Mouse (Mus musculus): ENCODE measurements around the gene Hk1.

Hk1 gene

DNA sequence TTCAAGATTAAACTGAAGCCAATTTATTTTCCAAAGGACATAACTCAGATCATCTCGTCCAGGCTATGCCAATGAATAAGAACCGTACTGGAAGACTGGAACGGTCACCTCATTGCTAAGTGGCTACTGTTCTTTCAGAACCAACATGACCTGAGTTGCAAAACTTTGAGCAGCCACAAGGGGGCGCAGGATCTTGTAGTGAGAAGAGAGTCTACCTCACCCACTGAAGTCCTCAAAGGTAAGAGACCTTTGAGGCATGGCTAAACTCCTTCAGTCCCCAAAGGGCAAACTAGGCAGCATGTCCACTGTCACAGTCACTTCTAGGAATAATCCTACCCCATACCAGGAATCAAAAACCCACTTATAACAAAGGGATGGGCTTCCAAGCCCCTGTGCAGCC lies 104.5 kb downstream of the Hk1 start:
- peak; percentile 78 for DNase-seq (ENCODE audit: low spot score)

DNA sequence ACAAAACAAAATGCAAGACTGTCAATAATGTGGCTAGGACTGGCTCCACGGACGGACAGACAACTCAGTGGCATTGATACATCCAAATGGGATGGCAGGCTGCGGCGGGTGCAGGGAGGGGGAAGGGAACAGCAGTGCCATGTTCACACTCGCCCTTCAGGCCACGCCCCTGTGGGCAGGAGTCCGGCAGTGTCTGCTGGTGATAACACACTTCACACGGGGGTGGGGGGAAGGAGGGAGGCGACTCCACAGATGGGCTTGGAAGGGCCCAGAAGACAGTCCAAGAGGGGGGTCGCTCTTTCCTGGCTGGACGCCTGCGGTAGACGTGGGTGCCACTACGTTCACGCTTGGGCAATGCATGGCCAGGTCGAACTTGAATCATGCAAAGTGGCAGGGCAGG lies 110.4 kb downstream of the Hk1 start:
- DNase-seq (ENCODE audit: low spot score): no peak

DNA sequence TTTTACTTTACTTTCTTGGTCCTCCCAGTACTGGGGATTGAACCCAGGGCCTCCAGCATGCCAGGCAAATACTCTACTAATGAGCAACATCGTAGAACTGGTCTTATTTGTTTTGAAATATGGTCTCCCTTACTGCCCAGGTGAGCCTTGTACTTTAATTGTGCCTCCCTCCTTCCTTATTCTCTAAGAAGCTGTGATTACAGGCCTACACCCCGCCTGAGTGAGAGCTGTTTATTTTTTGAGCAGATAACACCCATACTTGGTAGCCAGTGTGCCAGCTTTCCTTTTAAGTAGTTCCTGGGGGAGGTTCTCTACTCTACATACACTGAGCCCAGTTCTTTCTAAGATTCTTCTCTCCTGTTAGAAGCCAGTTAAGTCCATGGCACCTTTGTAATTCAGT lies 115.4 kb downstream of the Hk1 start:
- no peak for DNase-seq (ENCODE audit: low spot score)

DNA sequence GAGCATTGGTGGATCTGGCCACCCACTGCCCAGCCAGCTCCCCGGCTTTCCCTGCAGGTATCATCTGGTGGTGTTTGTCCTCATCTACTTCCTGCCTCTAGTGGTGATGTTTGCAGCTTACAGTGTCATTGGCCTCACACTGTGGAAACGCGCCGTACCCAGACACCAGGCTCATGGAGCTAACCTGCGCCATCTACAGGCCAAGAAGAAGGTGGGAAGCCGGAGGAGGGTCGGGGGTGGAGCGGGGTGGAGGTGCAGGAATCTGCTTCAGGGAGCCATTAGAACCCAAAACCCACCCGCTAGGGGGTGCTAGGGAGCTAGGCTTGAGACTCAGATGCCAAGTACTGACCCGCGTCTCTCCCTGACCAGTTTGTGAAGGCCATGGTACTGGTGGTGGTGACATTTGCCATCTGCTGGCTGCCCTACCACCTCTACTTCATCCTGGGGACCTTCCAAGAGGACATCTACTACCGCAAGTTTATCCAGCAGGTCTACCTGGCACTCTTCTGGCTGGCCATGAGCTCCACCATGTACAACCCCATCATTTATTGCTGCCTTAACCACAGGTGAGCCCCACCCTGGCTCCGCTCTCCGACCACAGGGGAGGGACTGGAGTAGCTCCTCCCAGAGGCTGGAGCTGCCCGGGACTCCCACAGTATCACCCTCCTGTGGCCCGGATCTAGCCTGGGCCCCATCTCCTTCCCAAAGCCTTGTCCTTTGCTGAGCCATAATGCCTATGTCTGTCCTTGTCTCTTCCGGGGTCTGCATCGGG lies 118.4 kb downstream of the Hk1 start:
- DNase-seq (ENCODE audit: low spot score): peak; percentile 70

DNA sequence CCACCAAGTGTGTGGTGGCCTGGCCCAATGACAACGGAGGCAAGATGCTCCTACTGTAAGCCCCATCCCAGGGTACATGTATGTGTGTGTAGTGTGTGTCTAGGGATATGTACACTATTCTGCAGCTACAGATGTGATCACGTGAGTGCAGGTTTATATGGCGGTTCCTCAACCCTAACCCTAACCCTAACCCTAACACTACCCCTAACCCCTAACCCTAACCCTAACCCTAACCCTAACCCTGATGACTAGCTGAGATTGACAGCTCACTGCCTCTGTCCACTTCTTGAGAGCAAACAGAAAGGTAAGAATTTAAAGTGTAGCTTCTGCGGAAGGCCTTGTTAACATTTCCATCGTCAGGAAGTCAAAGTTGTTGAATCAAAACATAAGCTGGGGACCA lies 121.4 kb downstream of the Hk1 start:
- no peak for DNase-seq (ENCODE audit: low spot score)

DNA sequence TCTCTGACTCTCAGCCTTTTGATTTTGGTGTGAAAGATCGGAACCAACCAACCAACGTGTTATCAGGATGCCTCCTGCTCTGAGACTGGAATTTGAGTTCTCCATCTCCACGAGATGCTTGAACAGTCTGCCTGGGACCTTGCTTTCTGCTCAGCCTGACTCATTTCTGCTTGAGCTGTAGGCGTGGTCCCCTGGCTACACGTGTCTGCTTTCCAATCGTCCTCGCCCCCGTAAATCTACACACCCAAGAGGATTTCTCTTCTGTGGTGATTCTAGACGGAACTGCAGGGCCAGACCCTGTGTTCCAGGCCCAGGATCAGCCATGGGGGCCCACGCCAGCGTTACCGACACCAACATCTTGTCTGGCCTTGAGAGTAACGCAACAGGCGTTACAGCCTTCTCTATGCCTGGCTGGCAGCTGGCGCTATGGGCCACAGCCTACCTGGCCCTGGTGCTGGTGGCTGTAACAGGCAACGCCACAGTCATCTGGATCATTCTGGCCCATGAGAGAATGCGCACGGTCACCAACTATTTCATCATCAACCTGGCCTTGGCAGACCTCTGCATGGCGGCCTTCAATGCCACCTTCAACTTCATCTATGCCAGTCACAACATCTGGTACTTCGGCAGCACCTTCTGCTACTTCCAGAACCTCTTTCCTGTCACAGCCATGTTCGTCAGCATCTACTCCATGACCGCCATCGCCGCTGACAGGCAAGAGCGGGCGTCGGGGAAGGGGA lies 127.0 kb downstream of the Hk1 start:
- no peak for DNase-seq (ENCODE audit: low spot score)

DNA sequence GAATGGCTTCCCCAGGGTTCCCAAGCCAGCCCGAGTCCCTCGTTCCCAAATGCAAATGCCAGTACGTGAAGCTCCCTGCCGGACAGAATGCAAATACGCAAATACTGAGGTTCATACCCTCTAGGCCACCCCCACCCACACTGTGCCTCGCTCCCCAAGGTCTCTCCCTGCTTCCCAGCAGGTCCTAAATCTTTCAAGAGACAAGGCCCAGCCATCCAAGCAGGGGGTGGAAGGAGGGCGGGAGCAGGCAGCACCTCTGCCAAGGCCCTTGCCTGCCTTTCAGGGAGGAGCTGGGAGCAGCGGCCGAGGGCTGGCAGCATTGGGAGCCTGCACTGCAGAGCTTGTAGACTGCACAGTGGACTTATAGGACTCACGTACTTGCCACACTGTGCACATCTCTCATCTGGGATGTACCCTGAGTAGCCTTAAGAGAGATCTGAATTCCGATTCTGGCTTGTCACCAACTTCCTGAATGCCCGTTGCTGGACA lies 127.7 kb downstream of the Hk1 start, which contains the start of gene Tacr2:
Tacr2 (plus strand) TSS at position 439 of the 489 bp plus-strand sequence.
- peak; percentile 35 for DNase-seq (ENCODE audit: low spot score)

DNA sequence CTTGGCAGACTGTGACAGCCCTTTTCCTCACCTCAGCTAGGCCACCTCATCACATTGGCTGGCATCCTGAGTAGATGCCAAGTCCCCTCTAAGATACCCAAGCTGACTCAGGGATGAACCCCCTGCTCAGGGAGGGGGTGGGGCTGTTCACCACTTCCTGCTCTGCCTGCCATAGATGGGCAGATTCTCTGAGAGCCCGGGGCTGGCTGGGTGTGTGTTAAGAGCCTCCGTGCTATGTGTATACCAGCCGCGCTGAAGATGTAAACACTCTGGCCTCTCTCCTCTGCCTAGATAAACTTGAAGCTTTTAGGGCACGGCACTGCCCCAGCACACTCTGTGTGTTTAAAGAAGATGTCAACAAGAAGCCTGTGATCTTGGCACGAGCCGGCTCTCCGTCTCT lies 131.9 kb downstream of the Hk1 start:
- no peak for DNase-seq (ENCODE audit: low spot score)

DNA sequence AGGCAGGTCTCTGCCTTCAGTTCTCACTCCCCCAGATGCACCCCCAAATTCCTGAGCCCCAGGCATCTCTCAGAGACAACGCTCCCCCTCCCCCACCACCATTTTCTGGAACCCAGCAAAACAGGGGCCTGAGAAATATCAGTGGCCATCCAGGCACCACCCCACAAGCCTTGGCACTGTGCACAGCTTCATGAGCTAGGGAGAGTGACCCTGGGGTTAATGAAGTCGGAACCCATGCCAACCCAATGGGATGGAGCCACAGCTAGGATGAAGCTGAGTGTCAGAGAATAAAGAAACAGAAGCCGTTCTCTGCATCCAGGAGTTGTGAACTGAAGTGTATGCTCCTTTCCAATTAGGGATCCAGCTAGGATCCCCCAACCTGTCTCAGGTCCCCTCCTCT lies 132.6 kb downstream of the Hk1 start:
- no peak for DNase-seq (ENCODE audit: low spot score)

DNA sequence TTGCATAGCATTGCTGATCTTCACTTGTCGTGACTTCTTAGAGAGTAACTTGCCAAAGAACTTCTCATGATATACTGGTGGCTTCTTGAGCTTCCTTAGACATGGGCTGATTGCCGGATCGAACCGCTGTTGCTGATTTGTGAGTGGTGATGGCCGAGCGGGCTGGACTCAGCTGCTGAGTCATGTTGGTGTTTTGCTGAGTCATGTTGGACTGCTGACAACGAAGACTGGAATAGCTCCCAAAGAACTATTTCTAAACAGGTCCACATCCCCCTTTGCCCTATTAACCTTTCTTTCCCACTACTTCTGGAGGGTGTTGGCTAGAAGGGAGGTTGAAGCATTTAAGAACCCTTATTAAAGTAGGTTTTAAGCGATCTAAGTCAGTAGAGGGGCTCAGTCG lies 135.6 kb downstream of the Hk1 start:
- no peak for DNase-seq (ENCODE audit: low spot score)

DNA sequence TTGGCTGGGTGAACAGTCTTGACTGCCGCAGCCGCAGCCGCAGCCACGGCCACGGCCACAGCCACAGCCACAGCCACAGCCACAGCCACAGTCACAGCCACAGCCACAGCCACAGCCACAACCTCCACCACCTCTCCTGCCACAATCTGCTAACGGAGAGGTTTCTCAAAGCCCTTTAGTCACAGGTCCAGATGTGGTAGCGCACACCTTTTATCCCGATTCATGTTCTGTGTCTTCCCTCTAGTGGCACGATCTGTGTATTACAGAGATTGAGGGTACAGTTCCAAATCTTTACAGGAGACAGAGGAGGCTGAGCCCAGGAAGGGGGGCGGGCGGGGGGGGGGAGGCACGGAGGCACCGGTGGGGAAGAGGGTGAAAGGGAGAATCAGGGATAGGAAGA lies 136.8 kb downstream of the Hk1 start:
- DNase-seq (ENCODE audit: low spot score): no peak

DNA sequence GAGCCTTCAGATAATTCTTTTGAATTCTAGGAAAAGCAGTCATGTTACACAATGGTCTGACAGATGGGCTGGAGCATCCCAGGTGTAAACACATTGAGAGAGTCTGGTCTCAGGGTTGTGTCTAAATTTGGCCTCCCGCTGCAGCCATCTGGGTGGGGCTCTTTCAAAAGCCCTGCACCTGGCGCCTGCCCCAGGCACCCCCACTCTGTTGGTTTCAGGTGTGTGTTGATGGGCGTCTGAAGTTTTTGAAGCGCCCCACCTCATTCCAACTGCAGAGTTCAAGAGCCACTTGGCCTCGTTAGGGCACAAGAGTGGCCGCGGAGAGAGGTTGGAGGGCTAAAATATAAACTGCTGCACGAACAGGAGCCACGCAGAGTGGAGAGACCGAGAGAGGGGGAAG lies 137.3 kb downstream of the Hk1 start:
- DNase-seq (ENCODE audit: low spot score): no peak

DNA sequence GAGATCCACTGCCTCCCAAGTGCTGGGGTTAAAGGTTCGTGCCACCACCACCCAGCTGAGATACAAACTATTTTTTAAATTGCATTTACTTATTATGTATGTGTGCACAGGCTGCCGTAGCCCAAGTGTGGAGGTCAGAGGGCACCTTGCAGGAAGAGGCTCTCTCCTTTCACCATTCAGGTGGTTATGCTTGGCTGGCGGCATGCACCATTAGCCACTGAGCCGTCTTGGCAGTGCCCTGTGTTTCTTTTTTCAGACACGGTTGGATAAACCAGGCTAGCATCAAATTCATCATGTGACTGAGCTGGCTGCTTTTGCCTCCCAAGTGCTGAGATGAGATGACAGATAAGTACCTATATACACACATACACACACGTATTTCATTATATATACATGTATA lies 140.4 kb downstream of the Hk1 start:
- DNase-seq (ENCODE audit: low spot score): no peak

DNA sequence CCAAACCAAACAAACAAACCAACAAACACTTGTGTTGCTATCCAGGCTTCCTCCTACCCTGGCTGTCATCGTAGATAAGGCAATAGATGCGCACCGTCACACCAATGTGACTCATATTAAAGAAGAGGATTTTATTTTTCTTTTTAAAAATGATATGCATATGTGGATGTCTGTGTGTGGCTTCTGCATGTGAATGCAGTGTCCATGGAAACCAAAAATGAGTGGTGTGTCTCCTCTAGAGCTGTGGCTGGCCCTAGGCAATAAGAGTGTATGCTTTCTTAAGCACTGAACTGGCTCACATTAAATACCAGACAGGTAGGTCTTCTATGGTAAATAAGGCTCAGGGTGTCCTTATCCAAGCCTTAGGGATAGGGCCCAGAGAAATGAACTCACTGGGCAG lies 141.0 kb downstream of the Hk1 start:
- no peak for DNase-seq (ENCODE audit: low spot score)

DNA sequence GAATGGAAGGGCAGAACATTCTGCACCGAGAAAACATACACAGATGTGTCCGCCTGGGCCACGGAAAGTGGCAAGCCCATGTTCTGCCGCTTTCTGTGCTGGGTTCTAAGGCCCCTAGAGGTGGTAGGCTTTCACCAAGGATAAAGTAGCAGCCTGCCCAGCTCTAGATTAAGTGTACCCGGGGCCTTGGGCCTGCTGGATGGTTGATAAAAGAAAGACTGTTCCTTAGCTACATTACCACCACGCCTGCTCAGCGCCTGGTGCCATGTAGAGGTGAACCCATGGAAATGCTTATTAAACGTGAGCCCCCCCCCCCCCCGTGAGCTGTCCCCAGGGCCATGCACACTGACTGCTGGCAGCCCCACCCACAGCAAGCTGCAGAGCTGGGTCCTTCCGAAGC lies 142.5 kb downstream of the Hk1 start:
- DNase-seq (ENCODE audit: low spot score): no peak

DNA sequence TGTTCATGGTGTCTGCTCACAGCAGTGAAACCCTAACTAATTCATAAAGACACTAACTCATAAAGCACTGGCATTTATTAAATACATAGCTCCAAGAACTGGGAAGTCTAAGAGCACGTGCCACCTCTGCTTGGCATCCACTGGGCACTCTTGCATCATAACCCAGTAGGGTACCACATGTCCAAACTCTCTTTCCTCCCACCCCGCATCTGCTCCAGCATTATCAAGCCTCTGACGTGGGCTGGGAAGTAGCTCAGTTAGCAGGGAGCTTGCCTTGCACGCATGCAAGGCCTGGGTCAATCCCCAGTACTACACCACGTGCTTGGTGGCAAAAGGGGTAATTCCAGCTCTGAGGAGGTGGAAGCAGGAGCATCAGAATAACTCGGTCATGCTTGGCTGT lies 143.5 kb downstream of the Hk1 start:
- no peak for DNase-seq (ENCODE audit: low spot score)

DNA sequence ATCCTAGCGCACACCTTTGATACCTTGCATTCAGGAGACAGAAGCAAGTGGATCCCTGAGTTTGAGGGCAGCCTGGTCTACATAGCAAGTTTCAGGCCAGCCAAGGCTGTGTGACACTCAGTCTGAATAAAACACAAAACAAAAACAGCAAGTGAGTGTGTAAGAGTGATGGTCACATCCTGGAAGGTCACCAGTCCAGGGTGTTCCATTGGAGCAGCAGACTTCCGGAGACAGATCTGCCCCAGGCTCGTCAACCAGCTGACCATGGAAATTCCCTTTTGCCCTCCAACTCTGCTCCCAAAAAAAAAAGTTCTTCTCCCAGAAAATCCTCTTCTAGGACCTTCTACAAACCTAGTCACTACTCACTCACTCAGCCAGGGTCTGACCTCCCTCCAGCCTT lies 147.9 kb downstream of the Hk1 start:
- no peak for DNase-seq (ENCODE audit: low spot score)

DNA sequence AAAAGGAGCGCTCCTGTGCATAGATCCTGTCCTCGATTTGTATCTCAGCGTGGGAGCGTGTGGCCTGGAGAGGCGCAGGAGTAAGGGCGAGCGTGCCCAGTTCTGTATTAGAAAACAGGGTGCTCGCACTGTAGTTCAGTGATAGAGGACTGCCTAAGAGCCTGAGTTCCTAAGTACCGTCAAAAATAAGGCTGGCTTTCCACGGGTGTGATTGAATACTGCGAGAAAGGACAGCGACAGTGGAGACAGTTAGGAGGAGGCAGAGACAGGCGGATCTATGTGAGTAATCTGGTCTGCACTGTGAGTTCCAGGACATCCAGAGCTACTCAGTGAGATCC lies 148.3 kb downstream of the Hk1 start:
- no peak for DNase-seq (ENCODE audit: low spot score)

DNA sequence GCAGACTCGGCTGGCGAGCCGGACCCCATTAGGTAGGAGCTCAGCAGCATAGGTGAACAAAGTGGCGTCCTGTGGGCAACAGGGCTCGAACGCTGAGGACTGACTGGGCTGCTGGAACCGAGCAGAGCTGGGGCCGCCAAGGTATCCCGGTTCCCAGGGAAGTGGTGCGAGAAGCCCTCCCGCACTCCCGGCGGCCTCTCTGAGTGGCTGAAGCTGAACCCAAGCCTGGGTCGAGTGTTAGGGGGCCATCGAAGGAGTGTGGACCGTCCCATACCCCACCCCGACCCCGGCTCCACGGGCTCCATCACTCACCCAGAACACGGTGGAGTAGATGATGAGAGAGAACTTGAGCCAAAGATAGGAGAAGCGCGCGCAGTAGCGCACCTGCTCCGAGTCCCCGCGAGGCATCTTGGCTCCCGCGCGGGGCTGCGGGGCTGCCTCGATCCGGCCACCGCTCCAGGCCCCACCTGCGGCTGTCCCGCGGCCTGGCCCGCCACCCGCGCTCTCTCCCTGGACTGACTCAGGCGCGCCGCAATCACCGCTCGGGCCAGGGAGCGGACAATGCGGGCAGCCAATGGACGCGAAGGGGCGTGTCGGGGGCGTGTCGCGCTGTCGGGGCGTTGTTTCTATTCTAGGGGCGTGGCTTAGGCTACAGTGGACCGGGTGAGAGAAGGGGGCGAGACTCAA lies 148.9 kb downstream of the Hk1 start, which contains the start of gene Tspan15:
Tspan15 (minus strand) TSS at position 544 of the 687 bp plus-strand sequence.
- peak; percentile 95 for DNase-seq (ENCODE audit: low spot score)

DNA sequence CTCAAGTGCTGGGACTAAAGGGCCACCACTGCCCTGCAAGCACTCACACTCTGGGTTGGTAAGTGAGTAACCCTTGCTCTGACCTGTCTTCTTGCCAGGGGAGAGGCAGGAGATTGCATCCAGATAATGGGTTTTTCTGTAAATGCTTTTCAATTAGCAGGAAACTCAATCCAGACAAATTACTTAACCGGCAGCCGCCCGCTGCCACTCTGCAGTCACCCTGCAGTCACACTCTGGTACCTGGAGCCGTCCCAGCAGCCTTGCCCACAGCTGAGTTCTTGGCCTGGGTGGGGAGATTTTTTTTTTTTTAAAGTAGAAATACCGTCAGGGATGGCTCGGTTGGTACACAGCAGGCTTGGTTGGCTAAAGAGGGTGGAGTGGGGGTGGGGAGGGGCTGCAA lies 151.6 kb downstream of the Hk1 start:
- DNase-seq (ENCODE audit: low spot score): no peak

DNA sequence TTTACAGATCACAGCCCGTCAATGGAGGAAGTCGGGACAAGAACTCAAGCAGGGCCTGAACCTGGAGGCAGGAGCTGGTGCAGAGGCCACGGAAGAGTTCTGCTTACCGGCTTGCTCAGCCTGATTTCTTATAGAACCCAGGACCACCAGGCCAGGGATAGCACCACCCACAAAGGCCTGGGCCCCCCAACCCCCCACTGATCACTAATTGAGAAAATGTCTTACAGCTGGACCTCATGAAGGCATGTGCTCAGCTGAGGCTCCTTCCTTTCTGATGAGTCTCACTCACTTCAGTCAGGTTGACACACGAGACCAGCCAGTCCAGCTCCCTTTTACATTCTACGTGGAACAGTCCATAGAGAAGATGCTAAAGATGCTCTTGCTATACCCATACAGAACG lies 153.9 kb downstream of the Hk1 start:
- no peak for DNase-seq (ENCODE audit: low spot score)

DNA sequence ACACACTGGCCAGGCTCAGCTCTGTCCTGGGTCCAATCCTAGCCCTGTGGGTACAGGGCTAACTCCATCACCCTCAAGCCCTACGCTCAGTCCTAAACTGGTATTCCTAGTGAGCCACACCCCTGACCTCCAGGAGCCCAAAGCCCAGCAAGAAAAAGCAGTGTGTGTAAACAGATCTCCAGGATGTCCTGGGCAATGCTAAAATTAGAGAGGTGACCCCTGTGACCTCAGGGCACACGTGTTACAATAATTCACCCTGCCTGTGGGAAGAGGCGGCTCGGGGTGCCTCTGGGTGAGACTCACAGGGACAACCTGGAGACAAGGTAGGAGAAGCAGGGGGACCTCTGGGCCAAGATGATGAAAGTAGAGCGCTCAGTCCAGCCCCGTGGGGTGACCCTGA lies 155.5 kb downstream of the Hk1 start:
- DNase-seq (ENCODE audit: low spot score): no peak

DNA sequence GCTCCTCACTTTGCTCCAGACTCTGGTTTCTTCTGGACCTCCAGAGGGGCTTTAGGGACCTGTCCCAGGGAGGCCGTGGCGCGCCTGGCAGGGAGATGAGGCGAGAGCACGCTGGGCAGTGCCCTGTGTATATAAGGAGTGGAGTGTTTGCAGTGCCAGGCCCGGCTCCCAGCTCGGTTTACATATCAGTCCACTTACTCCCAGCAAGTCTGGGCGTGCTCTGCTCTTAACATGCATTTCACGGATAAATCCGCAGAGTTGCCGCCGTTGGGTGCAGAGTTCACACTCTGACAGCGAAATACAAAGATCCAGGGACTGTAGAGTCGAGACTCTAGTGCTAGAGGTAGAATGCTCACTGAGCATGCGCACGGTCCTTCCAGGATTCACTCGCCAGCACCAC lies 156.9 kb downstream of the Hk1 start:
- DNase-seq (ENCODE audit: low spot score): no peak
